Mouse (Mus musculus) embryo, embryonic 9.5 days (tissue): Measurements from ENCODE around the gene Plekhg1.

Source experiments
- DNase-seq: peaks from one replicate; pipeline ENCODE4 v3.0.0-alpha.2; 2017; ENCODE audit errors: extremely low spot score

The Plekhg1 gene

GRCm38 (mm10) chr10:3740148-3740503 is at the start of gene Plekhg1:
TSS of gene Plekhg1 (plus strand) at chr10:3740364.
- no peak for DNase-seq

- no peak for DNase-seq
These were observed 47.4 kb upstream of the Plekhg1 start for GRCm38 (mm10) chr10:3692791-3693190.

- no peak for DNase-seq
These were observed 46.4 kb upstream of the Plekhg1 start for GRCm38 (mm10) chr10:3693699-3694280.

- no peak for DNase-seq
These were observed 44.7 kb upstream of the Plekhg1 start for GRCm38 (mm10) chr10:3695332-3695905.

- DNase-seq, result no peak
These were observed 43.3 kb upstream of the Plekhg1 start for GRCm38 (mm10) chr10:3696727-3697348.

- no peak for DNase-seq
These were observed 42.7 kb upstream of the Plekhg1 start for GRCm38 (mm10) chr10:3697500-3697899.

- DNase-seq, result no peak
These were observed 39.7 kb upstream of the Plekhg1 start for GRCm38 (mm10) chr10:3700225-3701073.

- DNase-seq, result no peak
These were observed 38.3 kb upstream of the Plekhg1 start for GRCm38 (mm10) chr10:3701832-3702231.

GRCm38 (mm10) chr10:3702585-3702984 is 37.6 kb upstream of the Plekhg1 start:
- DNase-seq, result no peak

- no peak for DNase-seq
These were observed 33.9 kb upstream of the Plekhg1 start for GRCm38 (mm10) chr10:3706231-3706630.

GRCm38 (mm10) chr10:3710081-3710480 is 30.1 kb upstream of the Plekhg1 start:
- DNase-seq, result no peak

- no peak for DNase-seq
These were observed 24.7 kb upstream of the Plekhg1 start for GRCm38 (mm10) chr10:3715302-3715943.

GRCm38 (mm10) chr10:3718021-3718865 is 21.9 kb upstream of the Plekhg1 start:
- DNase-seq, result no peak

- no peak for DNase-seq
These were observed 19.9 kb upstream of the Plekhg1 start for GRCm38 (mm10) chr10:3720296-3720695.

GRCm38 (mm10) chr10:3722339-3722738 is 17.8 kb upstream of the Plekhg1 start:
- no peak for DNase-seq

GRCm38 (mm10) chr10:3724665-3725064 is 15.5 kb upstream of the Plekhg1 start:
- DNase-seq, result no peak

- no peak for DNase-seq
These were observed 10.5 kb upstream of the Plekhg1 start for GRCm38 (mm10) chr10:3729666-3730065.

- DNase-seq, result peak; percentile 27
These were observed 9.8 kb upstream of the Plekhg1 start for GRCm38 (mm10) chr10:3730314-3730713.

GRCm38 (mm10) chr10:3737034-3737433 is 3.1 kb upstream of the Plekhg1 start:
- no peak for DNase-seq

GRCm38 (mm10) chr10:3740504-3741388 is 582 bp downstream of the Plekhg1 start:
- peak; percentile 82 for DNase-seq
